8 mouse cellular contexts compared by ENCODE assay signal in the genomic region with DNA sequence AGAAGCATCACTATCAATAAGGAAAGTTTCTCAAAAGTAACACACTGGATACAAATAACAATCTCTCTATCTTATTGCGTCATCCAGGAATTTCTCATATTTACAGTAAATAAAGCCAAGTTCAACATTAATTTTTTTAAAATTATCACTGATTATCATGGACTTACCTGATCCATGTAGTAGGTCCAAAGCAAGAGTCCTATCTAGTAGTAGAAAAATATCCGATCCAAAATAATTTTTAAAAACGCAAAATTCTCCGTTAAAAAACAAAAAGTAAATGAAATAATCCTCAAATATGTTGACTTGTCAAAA. TPM values are rescaled to one million over a fixed set of nuclear protein-coding genes. Genes with fewer than 3 reads are reported as not detected.
DNase-seq lines count a peak whose midpoint lies in the region; ATAC-seq and TF ChIP-seq lines count a peak whose summit lies in the region.

No protein-coding gene starts in this region.

- no peak for TF ChIP-seq CTCF in ES-Bruce4 (IDR thresholded peaks at IDR 0.05; ENCODE audit: low read depth, low read length)
- TF ChIP-seq CTCF in liver, postnatal 0 days (IDR thresholded peaks at IDR 0.05; ENCODE audit: low read depth): no peak

- peaks cover 31% of the 10 kb centered on the region for H3K36me3 ChIP-seq in heart, embryonic 14.5 days (ENCODE audit: control insufficient read depth, insufficient read depth, low read length)
- H3K36me3 ChIP-seq in ES-Bruce4 (ENCODE audit: control insufficient read depth, insufficient read depth, low read length, poor library complexity, severe bottlenecking): peaks cover 17% of the 10 kb centered on the region
- H3K36me3 ChIP-seq in forebrain, embryonic 16.5 days (ENCODE audit: control insufficient read depth, insufficient read depth): peaks cover 2% of the 10 kb centered on the region; the same call in 1 of the 2 replicates
- H3K36me3 ChIP-seq in liver, postnatal 0 days (replicated peaks; ENCODE audit: insufficient read depth, low read length): peaks cover 19% of the 10 kb centered on the region

- H3K27ac ChIP-seq in heart, embryonic 14.5 days (replicated peaks in 1 of 2; ENCODE audit: control insufficient read depth in 1 of 2, insufficient read depth in 1 of 2, low read depth in 2 of 2, low read length in 2 of 2): peak overlapping the region; percentile 99 to 100
- H3K27ac ChIP-seq in ES-Bruce4 (ENCODE audit: insufficient read depth, low read length): peak overlapping the region; percentile 100
- peak overlapping the region; percentile 99 for H3K27ac ChIP-seq in forebrain, embryonic 16.5 days (ENCODE audit: low read length)
- peak overlapping the region; percentile 100 for H3K27ac ChIP-seq in liver, postnatal 0 days (ENCODE audit: low read depth)

- H3K9ac ChIP-seq in heart, embryonic 14.5 days (ENCODE audit: low read length): peak overlapping the region; percentile 96
- peak overlapping the region; percentile 97 for H3K9ac ChIP-seq in ES-Bruce4 (ENCODE audit: low read depth, poor library complexity, severe bottlenecking)
- H3K9ac ChIP-seq in forebrain, embryonic 16.5 days (replicated peaks; ENCODE audit: low read depth, low read length): peak overlapping the region; percentile 90
- peak overlapping the region; percentile 93 for H3K9ac ChIP-seq in liver, postnatal 0 days (replicated peaks)

- H3K4me2 ChIP-seq in heart, embryonic 14.5 days (ENCODE audit: low read length): peak overlapping the region; percentile 62
- H3K4me2 ChIP-seq in forebrain, embryonic 16.5 days (ENCODE audit: low read length): peak overlapping the region; percentile 65
- peak overlapping the region; percentile 63 for H3K4me2 ChIP-seq in liver, postnatal 0 days (ENCODE audit: low read depth, low read length)

- under 1% methylated on average over 4 of the region's 4 CpGs for WGBS in heart, embryonic 14.5 days
- under 1% methylated on average over 4 of the region's 4 CpGs for WGBS in forebrain, embryonic 16.5 days
- WGBS in liver, postnatal 0 days (ENCODE audit: insufficient replicate concordance): under 1% methylated on average over 4 of the region's 4 CpGs

- no peak for TF ChIP-seq EP300 in ES-Bruce4 (IDR thresholded peaks at IDR 0.05; ENCODE audit: insufficient read depth, low read depth, low read length)
- TF ChIP-seq EP300 in liver, postnatal 0 days (IDR thresholded peaks at IDR 0.05; ENCODE audit: low read depth): no peak

- intact Hi-C loops in heart, postnatal 36 days (cut with DNase I): loop anchor here (1.0 kb wide), 1 partner anchor 16 kb away; no protein-coding TSS in a partner anchor

- ATAC-seq in heart, embryonic 14.5 days (ENCODE audit: insufficient number of reproducible peaks, insufficient read depth, low FRiP score, low read depth): no peak
- no peak for ATAC-seq in forebrain, embryonic 16.5 days
- no peak for ATAC-seq in liver, postnatal 0 days

- TF ChIP-seq POLR2A in ES-Bruce4 (IDR thresholded peaks at IDR 0.05; ENCODE audit: insufficient read depth, low read length): no peak

- H3K9me3 ChIP-seq in heart, embryonic 14.5 days (ENCODE audit: control insufficient read depth, low read length): no peaks in the 10 kb centered on the region
- no peaks in the 10 kb centered on the region for H3K9me3 ChIP-seq in ES-Bruce4 (replicated peaks; ENCODE audit: control insufficient read depth, insufficient read depth, low read length, poor library complexity, severe bottlenecking)
- H3K9me3 ChIP-seq in forebrain, embryonic 16.5 days (ENCODE audit: control insufficient read depth, low read length): no peaks in the 10 kb centered on the region
- no peaks in the 10 kb centered on the region for H3K9me3 ChIP-seq in liver, postnatal 0 days (ENCODE audit: low read length)

- no peaks in the 10 kb centered on the region for H3K27me3 ChIP-seq in heart, embryonic 14.5 days (ENCODE audit: control insufficient read depth, insufficient read depth, low read length)
- H3K27me3 ChIP-seq in ES-Bruce4 (ENCODE audit: control insufficient read depth, insufficient read depth, low read length, poor library complexity, severe bottlenecking): no peaks in the 10 kb centered on the region
- no peaks in the 10 kb centered on the region for H3K27me3 ChIP-seq in forebrain, embryonic 16.5 days (replicated peaks; ENCODE audit: control insufficient read depth, insufficient read depth, low read length)
- H3K27me3 ChIP-seq in liver, postnatal 0 days (ENCODE audit: insufficient read depth, low read length): no peaks in the 10 kb centered on the region

- H3K4me3 ChIP-seq in heart, embryonic 14.5 days (ENCODE audit: control insufficient read depth in 1 of 2, insufficient read depth in 1 of 2, low read depth in 1 of 2, low read length in 2 of 2): peak overlapping the region; percentile 72; a peak in 3 of 4 replicates
- peak overlapping the region; percentile 60; the same call in 1 of the 2 replicates for H3K4me3 ChIP-seq in ES-Bruce4 (ENCODE audit: low read depth, low read length)
- H3K4me3 ChIP-seq in forebrain, embryonic 16.5 days (replicated peaks; ENCODE audit: low read length): peak overlapping the region; percentile 68
- peak overlapping the region; percentile 78 for H3K4me3 ChIP-seq in liver, postnatal 0 days (ENCODE audit: low read depth, low read length)

- H3K4me1 ChIP-seq in heart, embryonic 14.5 days (ENCODE audit: control insufficient read depth in 2 of 2, insufficient read depth in 2 of 2, low read length in 2 of 2): peaks cover 0 to 14% of the 10 kb centered on the region in 2 experiments; a peak in 3 of 4 replicates
- H3K4me1 ChIP-seq in ES-Bruce4 (ENCODE audit: control insufficient read depth, insufficient read depth, low read length): no peaks in the 10 kb centered on the region
- H3K4me1 ChIP-seq in forebrain, embryonic 16.5 days (replicated peaks; ENCODE audit: control insufficient read depth, insufficient read depth, low read length): peaks cover 20% of the 10 kb centered on the region
- 0 out of 2 replicates have a peak, but pooled peaks cover 3% of the 10 kb centered on the region for H3K4me1 ChIP-seq in liver, postnatal 0 days (ENCODE audit: insufficient read depth)

- DNase-seq in heart, postnatal 36 days: no peak
- DNase-seq in liver, postnatal 0 days: no peak
- no peak for DNase-seq in spleen, postnatal 14 days (ENCODE audit: low spot score in 2 of 2)
- DNase-seq in cerebellum, postnatal 4 days (ENCODE audit: low spot score in 2 of 2): no peak
- no peak for DNase-seq in left cerebral cortex, adult 11 months (ENCODE audit: low spot score)

RNA-seq across cellular contexts. Expression of gene Chd2, which starts 0.6 kb away (rescaled TPM):
- polyA plus RNA-seq in heart, embryonic 14.5 days (2014; fragmentation: Nextera tagmentation; extraction: Ambion mirVana): 46.9 and 53.0 TPM in 2 replicates
- total RNA-seq in heart, postnatal 36 days (2021): 10 to 100 TPM; 49.0 to 52.1 TPM
- 103 and 104 TPM in 2 replicates for polyA plus RNA-seq in ES-Bruce4 (2011; ENCODE audit: insufficient read depth, insufficient read length, low read depth, missing spikeins)
- polyA plus RNA-seq in forebrain, embryonic 16.5 days (2015; fragmentation: Nextera tagmentation; extraction: Ambion mirVana): 56.8 and 60.2 TPM in 2 replicates
- polyA plus RNA-seq in liver, postnatal 0 days (2015; fragmentation: Nextera tagmentation; extraction: Ambion mirVana): 14.1 and 17.2 TPM in 2 replicates
